Mouse (Mus musculus): ENCODE measurements around the gene Cyp2c55. TPM values are rescaled to one million over a fixed set of nuclear protein-coding genes. Genes with fewer than 3 reads are reported as not detected.

Cyp2c55 gene
- not detected in 2 replicates for polyA plus RNA-seq (2015; fragmentation: Nextera tagmentation; extraction: Ambion mirVana)

GRCm38 (mm10) chr19:39006715-39007114 lies at the start of gene Cyp2c55:
TSS of gene Cyp2c55 (plus strand) at chr19:39007019.

GRCm38 (mm10) chr19:39060719-39061118 lies 53.9 kb downstream of the Cyp2c55 start, which contains the start of gene Cyp2c65:
TSS of gene Cyp2c65 (plus strand) at chr19:39061015.

Small RNA genes within 50 kb of the gene (microRNA-seq; reads per million reads assigned to microRNA genes)
- not detected for gene Gm23800 (ENCODE audit: borderline replicate concordance, insufficient number of aligned reads)

Other genes starting within 250 kb of the Cyp2c55 start
- gene Noc3l, start 187.8 kb upstream of the Cyp2c55 start, polyA plus RNA-seq (2015; fragmentation: Nextera tagmentation; extraction: Ambion mirVana) = 2.5 and 3.0 TPM in 2 replicates
- 3.1 and 4.0 TPM in 2 replicates for gene Tbc1d12, start 170.4 kb upstream of the Cyp2c55 start, polyA plus RNA-seq (2015; fragmentation: Nextera tagmentation; extraction: Ambion mirVana)
- gene Hells, start 76.1 kb upstream of the Cyp2c55 start, polyA plus RNA-seq (2015; fragmentation: Nextera tagmentation; extraction: Ambion mirVana) = 14.2 and 15.5 TPM in 2 replicates
- 0.14 TPM in 1 of 2 replicates, not detected in the other for gene Cyp2c65, start 54.0 kb downstream of the Cyp2c55 start, polyA plus RNA-seq (2015; fragmentation: Nextera tagmentation; extraction: Ambion mirVana)
- gene Cyp2c66, start 106.9 kb downstream of the Cyp2c55 start, polyA plus RNA-seq (2015; fragmentation: Nextera tagmentation; extraction: Ambion mirVana) = not detected in 2 replicates

Measured in adrenal gland, postnatal 0 days (tissue).